Mouse (Mus musculus): ENCODE measurements around the gene Etv6.

Gene Etv6

DNA sequence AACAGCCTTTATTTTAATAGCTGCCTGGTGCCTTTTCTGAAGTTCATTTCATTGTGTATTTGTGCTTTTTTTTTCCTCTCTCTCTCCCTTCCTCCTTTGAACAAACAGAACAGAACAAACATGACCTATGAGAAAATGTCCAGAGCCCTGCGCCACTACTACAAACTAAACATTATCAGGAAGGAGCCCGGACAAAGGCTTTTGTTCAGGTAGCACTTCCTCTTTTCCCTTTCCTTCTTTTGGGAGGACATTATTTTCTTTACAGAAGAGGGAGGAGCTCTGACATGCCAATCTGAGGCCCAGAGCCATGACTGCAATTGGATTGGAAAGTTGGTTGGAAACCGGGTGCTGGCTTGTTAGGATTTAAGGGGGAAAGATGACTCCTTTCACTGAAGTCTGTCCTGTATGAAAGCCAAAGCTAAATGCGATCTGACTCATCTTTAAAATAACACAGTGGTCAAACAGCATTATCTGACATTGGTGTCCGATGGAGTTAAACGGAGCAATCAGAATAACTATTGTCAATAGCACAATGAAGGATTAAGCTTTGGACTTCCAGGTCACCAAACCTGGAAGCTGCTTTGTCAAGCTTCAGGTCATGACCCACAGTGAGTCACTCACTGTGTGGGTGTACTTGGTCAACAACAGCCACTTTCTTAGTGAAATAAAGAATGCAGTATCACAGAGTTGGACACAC lies 227.6 kb downstream of the Etv6 start:
- H3K4me3 ChIP-seq (replicated peaks; ENCODE audit: low read length): no peak overlapping the region
- peaks cover 66% of the 10 kb centered on the region for H3K36me3 ChIP-seq (ENCODE audit: insufficient read depth, low read length)
- H3K4me1 ChIP-seq (replicated peaks; ENCODE audit: low read depth, low read length): peaks cover 25% of the 10 kb centered on the region
- H3K27me3 ChIP-seq (ENCODE audit: insufficient read depth, low read length): no peaks in the 10 kb centered on the region
- peaks cover 7% of the 10 kb centered on the region; the same call in 1 of the 2 replicates for H3K9me3 ChIP-seq (ENCODE audit: low read length)
- no peak; the same call in 1 of the 2 replicates for TF ChIP-seq CTCF (conservative IDR thresholded peaks at IDR 0.05; ENCODE audit: low read length)
- peak; percentile 79 for TF ChIP-seq NANOG (IDR thresholded peaks at IDR 0.05; ENCODE audit: borderline replicate concordance, low read length)

- no peak for TF ChIP-seq NANOG (IDR thresholded peaks at IDR 0.05; ENCODE audit: borderline replicate concordance, low read length)
- no peak overlapping the region for H3K4me3 ChIP-seq (replicated peaks; ENCODE audit: low read length)
Measured at GRCm38 (mm10) chr6:134273884-134274283, 238.4 kb downstream of the Etv6 start.

GRCm38 (mm10) chr6:134276954-134277353 lies 241.5 kb downstream of the Etv6 start:
- Histone ChIP-seq H3K4me3 (replicated peaks; ENCODE audit: low read length) (no peak overlapping the region), H3K4me1 (replicated peaks; ENCODE audit: low read depth, low read length) (peaks cover 7% of the 10 kb centered on the region; the same call in 1 of the 2 replicates), H3K36me3 (ENCODE audit: insufficient read depth, low read length) (no peaks in the 10 kb centered on the region), H3K9me3 (ENCODE audit: low read length) (no peaks in the 10 kb centered on the region), H3K27me3 (ENCODE audit: insufficient read depth, low read length) (peaks cover 8% of the 10 kb centered on the region; the same call in 1 of the 2 replicates)
- TF ChIP-seq NANOG (IDR thresholded peaks at IDR 0.05; ENCODE audit: borderline replicate concordance, low read length) (no peak), CTCF (conservative IDR thresholded peaks at IDR 0.05; ENCODE audit: low read length) (no peak), POU5F1 (IDR thresholded peaks at IDR 0.05; ENCODE audit: borderline replicate concordance, low read length) (no peak)

More at GRCm38 (mm10) chr6:134273884-134274283, 238.4 kb downstream of the Etv6 start:
- Histone ChIP-seq H3K36me3 (ENCODE audit: insufficient read depth, low read length) (peaks cover 9% of the 10 kb centered on the region), H3K27me3 (ENCODE audit: insufficient read depth, low read length) (peaks cover 6% of the 10 kb centered on the region; the same call in 1 of the 2 replicates), H3K4me1 (replicated peaks; ENCODE audit: low read depth, low read length) (peaks cover 7% of the 10 kb centered on the region; the same call in 1 of the 2 replicates), H3K9me3 (ENCODE audit: low read length) (no peaks in the 10 kb centered on the region)

GRCm38 (mm10) chr6:134282095-134282494 lies 246.6 kb downstream of the Etv6 start:
- no peaks in the 10 kb centered on the region for H3K4me1 ChIP-seq (replicated peaks; ENCODE audit: low read depth, low read length)
- H3K36me3 ChIP-seq (ENCODE audit: insufficient read depth, low read length): no peaks in the 10 kb centered on the region
- no peak overlapping the region for H3K4me3 ChIP-seq (replicated peaks; ENCODE audit: low read length)
- H3K9me3 ChIP-seq (ENCODE audit: low read length): no peaks in the 10 kb centered on the region
- TF ChIP-seq POU5F1 (IDR thresholded peaks at IDR 0.05; ENCODE audit: borderline replicate concordance, low read length): no peak
- no peak for TF ChIP-seq NANOG (IDR thresholded peaks at IDR 0.05; ENCODE audit: borderline replicate concordance, low read length)
- TF ChIP-seq CTCF (conservative IDR thresholded peaks at IDR 0.05; ENCODE audit: low read length): no peak
- H3K27me3 ChIP-seq (ENCODE audit: insufficient read depth, low read length): peaks cover 8% of the 10 kb centered on the region; the same call in 1 of the 2 replicates

DNA sequence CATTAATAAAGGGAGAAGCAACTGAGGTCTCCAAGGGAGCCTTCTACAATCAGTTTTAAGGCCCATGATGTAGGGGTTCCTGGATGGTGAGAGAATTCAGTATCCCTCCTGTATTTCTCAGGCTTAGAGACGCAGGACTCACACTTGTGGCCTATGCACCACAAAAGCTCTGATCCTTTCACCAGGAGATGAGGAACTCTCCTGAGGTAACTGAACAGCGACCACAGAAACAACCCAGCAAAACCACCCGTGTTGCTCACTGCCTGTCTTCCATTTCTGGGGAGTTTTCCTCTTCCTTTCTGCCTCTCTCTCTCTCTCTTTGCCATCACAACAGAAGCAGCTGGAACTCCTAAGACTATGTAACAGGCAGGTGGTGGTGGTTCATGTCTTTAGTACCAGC lies 256.3 kb downstream of the Etv6 start:
- Histone ChIP-seq H3K36me3 (ENCODE audit: insufficient read depth, low read length) (no peaks in the 10 kb centered on the region), H3K4me1 (replicated peaks; ENCODE audit: low read depth, low read length) (no peaks in the 10 kb centered on the region), H3K4me3 (replicated peaks; ENCODE audit: low read length) (no peak overlapping the region), H3K27me3 (ENCODE audit: insufficient read depth, low read length) (no peaks in the 10 kb centered on the region), H3K9me3 (ENCODE audit: low read length) (no peaks in the 10 kb centered on the region)
- TF ChIP-seq NANOG (IDR thresholded peaks at IDR 0.05; ENCODE audit: borderline replicate concordance, low read length): no peak
- TF ChIP-seq POU5F1 (IDR thresholded peaks at IDR 0.05; ENCODE audit: borderline replicate concordance, low read length): no peak
- no peak for TF ChIP-seq CTCF (conservative IDR thresholded peaks at IDR 0.05; ENCODE audit: low read length)

GRCm38 (mm10) chr6:134292404-134292803 lies 256.9 kb downstream of the Etv6 start:
- Histone ChIP-seq H3K4me3 (replicated peaks; ENCODE audit: low read length) (no peak overlapping the region), H3K9me3 (ENCODE audit: low read length) (no peaks in the 10 kb centered on the region), H3K27me3 (ENCODE audit: insufficient read depth, low read length) (no peaks in the 10 kb centered on the region), H3K36me3 (ENCODE audit: insufficient read depth, low read length) (no peaks in the 10 kb centered on the region), H3K4me1 (replicated peaks; ENCODE audit: low read depth, low read length) (no peaks in the 10 kb centered on the region)
- no peak for TF ChIP-seq NANOG (IDR thresholded peaks at IDR 0.05; ENCODE audit: borderline replicate concordance, low read length)
- TF ChIP-seq POU5F1 (IDR thresholded peaks at IDR 0.05; ENCODE audit: borderline replicate concordance, low read length): no peak
- no peak for TF ChIP-seq CTCF (conservative IDR thresholded peaks at IDR 0.05; ENCODE audit: low read length)

DNA sequence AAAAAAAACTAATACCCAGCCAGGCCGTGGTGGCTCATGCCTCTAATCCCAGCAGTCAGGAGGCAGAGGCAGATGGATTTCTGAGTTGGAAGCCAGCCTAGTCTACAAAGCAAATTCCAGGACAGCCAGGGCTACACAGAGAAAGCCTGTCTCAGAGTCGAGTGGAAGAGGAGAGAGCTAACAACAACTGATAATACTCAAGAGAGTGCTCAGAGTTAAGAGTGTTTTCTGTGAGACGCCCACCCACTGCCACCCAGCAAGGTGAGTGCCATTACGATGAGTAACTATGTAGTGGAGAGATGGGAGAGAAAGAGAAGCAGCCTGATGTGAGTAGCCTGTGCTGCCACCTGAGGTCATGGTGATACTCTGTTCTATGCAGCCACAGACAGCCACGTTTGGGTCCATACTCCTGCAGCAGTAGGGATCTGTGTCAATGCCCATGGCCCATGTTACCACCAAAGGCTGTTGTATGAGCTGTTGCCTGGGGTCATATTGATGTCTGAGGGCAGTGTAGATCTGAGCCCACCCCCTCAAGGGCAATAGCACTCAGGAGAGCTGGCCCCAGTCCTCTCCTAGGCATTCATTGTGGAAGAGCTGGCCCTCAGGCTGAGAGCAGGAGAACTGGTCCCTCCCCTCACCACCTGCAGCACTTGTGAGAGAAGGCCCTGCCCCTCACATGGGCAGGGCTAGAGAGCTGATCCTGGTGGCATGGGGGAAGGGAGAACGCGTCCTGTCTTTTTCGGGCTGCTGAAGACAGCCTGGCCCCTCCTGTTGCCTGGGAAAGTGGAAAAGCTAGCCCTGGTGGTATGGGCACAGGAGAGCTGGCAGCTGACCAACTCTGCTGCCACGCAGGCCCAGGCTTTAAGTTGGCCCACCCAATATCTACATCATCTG lies 258.4 kb downstream of the Etv6 start:
- Histone ChIP-seq H3K36me3 (ENCODE audit: insufficient read depth, low read length) (no peaks in the 10 kb centered on the region), H3K4me1 (replicated peaks; ENCODE audit: low read depth, low read length) (no peaks in the 10 kb centered on the region), H3K4me3 (replicated peaks; ENCODE audit: low read length) (no peak overlapping the region), H3K27me3 (ENCODE audit: insufficient read depth, low read length) (no peaks in the 10 kb centered on the region), H3K9me3 (ENCODE audit: low read length) (no peaks in the 10 kb centered on the region)
- TF ChIP-seq NANOG (IDR thresholded peaks at IDR 0.05; ENCODE audit: borderline replicate concordance, low read length) (no peak), CTCF (conservative IDR thresholded peaks at IDR 0.05; ENCODE audit: low read length) (no peak), POU5F1 (IDR thresholded peaks at IDR 0.05; ENCODE audit: borderline replicate concordance, low read length) (no peak)

DNA sequence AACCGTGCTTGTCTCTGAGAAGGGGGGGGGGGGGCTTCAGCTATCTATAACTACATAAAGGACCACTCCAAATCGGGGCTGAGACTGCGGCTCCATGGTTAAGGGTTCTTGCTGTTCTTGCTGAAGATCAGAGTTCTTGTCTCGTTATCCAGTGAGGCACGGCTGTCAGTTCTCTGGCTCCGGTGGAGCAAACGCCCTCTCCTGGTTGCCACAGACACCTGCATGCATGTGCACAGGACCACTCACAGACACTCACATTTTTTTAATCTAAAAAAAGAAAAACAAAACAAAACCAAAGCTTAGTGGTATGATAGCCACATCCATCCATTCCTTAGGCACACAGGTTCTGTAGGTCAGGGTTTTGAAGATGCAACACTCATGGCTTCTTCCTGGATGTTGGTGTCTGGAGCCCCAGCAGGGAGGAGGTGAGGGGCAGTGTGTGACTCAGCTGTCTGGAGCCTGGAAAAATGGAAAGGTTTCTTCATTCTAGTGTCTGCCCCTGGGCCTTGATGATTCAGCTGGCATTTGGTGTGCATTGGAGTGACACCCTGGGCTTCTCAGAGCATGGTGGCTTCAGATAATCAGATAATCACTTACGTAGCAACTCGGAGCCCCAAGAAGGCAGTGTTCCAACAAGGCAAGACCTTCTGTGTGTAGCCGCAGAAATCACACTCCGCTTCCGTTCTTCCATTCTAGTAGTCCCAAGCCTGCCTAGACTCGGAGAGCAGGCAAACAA lies 262.6 kb downstream of the Etv6 start:
- Histone ChIP-seq H3K4me1 (replicated peaks; ENCODE audit: low read depth, low read length) (no peaks in the 10 kb centered on the region), H3K9me3 (ENCODE audit: low read length) (no peaks in the 10 kb centered on the region), H3K27me3 (ENCODE audit: insufficient read depth, low read length) (0 out of 2 replicates have a peak, but pooled peaks cover 7% of the 10 kb centered on the region), H3K4me3 (replicated peaks; ENCODE audit: low read length) (no peak overlapping the region), H3K36me3 (ENCODE audit: insufficient read depth, low read length) (no peaks in the 10 kb centered on the region)
- TF ChIP-seq POU5F1 (IDR thresholded peaks at IDR 0.05; ENCODE audit: borderline replicate concordance, low read length) (no peak), CTCF (conservative IDR thresholded peaks at IDR 0.05; ENCODE audit: low read length) (peak; percentile 69)
